Mouse (Mus musculus) neural tube, embryonic 13.5 days (tissue): ENCODE measurements around the gene Tnni3. TPM values are rescaled to one million over a fixed set of nuclear protein-coding genes. Genes with fewer than 3 reads are reported as not detected.
A peak's percentile ranks its signal among the peaks of the same experiment; 100 is the strongest.

Experiments
- ATAC-seq: fragments of 200-750 bp; cut with Nextera tagmentation; 2 replicates; pipeline ENCODE4 v1.8.0; 2017; ENCODE audit warnings: low read depth, mild to moderate bottlenecking, moderate TSS enrichment, moderate library complexity
- H3K27ac ChIP-seq: fragments of 300-500 bp; sonication (generic); replicated peaks from 2 replicates; pipeline ENCODE4 v1.5.1; 2015; ENCODE audit warnings: moderate library complexity, mild to moderate bottlenecking, inconsistent platforms
- H3K27me3 ChIP-seq: fragments of 300-500 bp; sonication (generic); 2 replicates; pipeline ENCODE4 v1.6.1; 2015; ENCODE audit warnings: mild to moderate bottlenecking, inconsistent platforms
- H3K36me3 ChIP-seq: fragments of 300-500 bp; sonication (generic); 2 replicates; pipeline ENCODE4 v1.6.1; 2015; ENCODE audit warnings: mild to moderate bottlenecking, inconsistent platforms
- H3K4me1 ChIP-seq: fragments of 300-500 bp; sonication (generic); replicated peaks from 2 replicates; pipeline ENCODE4 v1.6.1; 2015; ENCODE audit warnings: inconsistent platforms
- H3K4me2 ChIP-seq: fragments of 300-500 bp; sonication (generic); 2 replicates; pipeline ENCODE4 v1.6.1; 2015; ENCODE audit warnings: inconsistent platforms, mild to moderate bottlenecking, moderate library complexity
- H3K4me3 ChIP-seq: fragments of 300-500 bp; sonication (generic); 2 replicates; pipeline ENCODE4 v1.5.1; 2015; ENCODE audit warnings: mild to moderate bottlenecking, inconsistent platforms
- H3K9ac ChIP-seq: fragments of 300-500 bp; sonication (generic); 2 replicates; pipeline ENCODE4 v1.6.1; 2015; ENCODE audit warnings: moderate library complexity, mild to moderate bottlenecking, inconsistent platforms
- H3K9me3 ChIP-seq: fragments of 300-500 bp; sonication (generic); 2 replicates; pipeline ENCODE4 v1.6.1; 2016; ENCODE audit warnings: inconsistent platforms
- WGBS: fragments of 180-500 bp; shearing (Covaris S2); methylation state at CpG from one replicate; pipeline ENCODE4 v1.1.7; 2015; 5-methylcytosine and 5-hydroxymethylcytosine counted together
- polyA plus RNA-seq: library from polyadenylated mRNA; unstranded; fragments of >200 nt; fragmentation: Nextera tagmentation; extraction: Ambion mirVana; gene quantifications from 2 replicates; pipeline ENCODE4 v1.2.1, GENCODE M21; 2015

Gene Tnni3
- polyA plus RNA-seq, 1 experiment from 2014 or later: 3.6 TPM

- H3K27ac ChIP-seq: no peak overlapping the region
- ATAC-seq: no peak
- H3K9ac ChIP-seq: no peak overlapping the region
- H3K4me3 ChIP-seq: no peak overlapping the region
- H3K4me2 ChIP-seq: no peak overlapping the region
- WGBS: 82% methylated on average over 6 of the region's 6 CpGs
- H3K4me1 ChIP-seq: peaks cover 10% of the 10 kb centered on the region; the same call in 1 of the 2 replicates
- H3K36me3 ChIP-seq: peaks cover 82% of the 10 kb centered on the region
- H3K9me3 ChIP-seq: no peaks in the 10 kb centered on the region
- no peaks in the 10 kb centered on the region for H3K27me3 ChIP-seq
These were observed 32.7 kb downstream of the Tnni3 start for GRCm38 (mm10) chr7:4491308-4491707.

GRCm38 (mm10) chr7:4482281-4482680, 41.7 kb downstream of the Tnni3 start:
- Histone ChIP-seq H3K4me1 (peaks cover 26% of the 10 kb centered on the region), H3K36me3 (peaks cover 63% of the 10 kb centered on the region), H3K4me3 (no peak overlapping the region), H3K27ac (no peak overlapping the region), H3K9ac (no peak overlapping the region), H3K27me3 (peaks cover 2% of the 10 kb centered on the region), H3K4me2 (no peak overlapping the region), H3K9me3 (no peaks in the 10 kb centered on the region)
- ATAC-seq: no peak
- 88% methylated on average over 12 of the region's 12 CpGs for WGBS

DNA sequence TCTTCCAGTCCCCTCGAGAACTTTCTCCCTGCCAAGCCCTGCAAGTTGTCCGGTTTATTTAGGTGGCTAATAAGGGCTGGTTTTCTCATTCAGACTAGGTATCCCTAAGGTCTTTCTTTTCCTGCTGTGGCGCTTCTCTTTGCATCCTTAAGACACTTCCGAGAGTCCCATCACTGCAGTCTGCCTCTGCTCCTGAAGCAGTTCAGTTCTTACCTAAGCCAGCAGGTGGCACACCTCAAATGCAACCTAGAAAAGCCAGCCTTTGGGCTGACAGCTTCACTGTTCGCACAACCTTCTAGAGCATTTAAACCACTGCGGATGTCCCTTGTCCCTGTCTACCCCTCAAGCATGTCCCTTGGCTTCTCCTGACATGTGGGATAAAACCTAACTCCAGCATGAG, 44.4 kb downstream of the Tnni3 start:
- 0 out of 2 replicates have a peak overlapping the region, but pooled peaks have one; percentile 75 for H3K4me2 ChIP-seq
- H3K27me3 ChIP-seq: peaks cover 22% of the 10 kb centered on the region
- WGBS: 31% methylated on average over 6 of the region's 6 CpGs
- no peaks in the 10 kb centered on the region for H3K9me3 ChIP-seq
- H3K36me3 ChIP-seq: peaks cover 38% of the 10 kb centered on the region
- no peak overlapping the region for H3K4me3 ChIP-seq
- peaks cover 26% of the 10 kb centered on the region for H3K4me1 ChIP-seq
- ATAC-seq: no peak
- no peak overlapping the region for H3K27ac ChIP-seq
- H3K9ac ChIP-seq: no peak overlapping the region

GRCm38 (mm10) chr7:4478796-4479291, 45.2 kb downstream of the Tnni3 start:
- Histone ChIP-seq H3K27me3 (peaks cover 31% of the 10 kb centered on the region), H3K9me3 (no peaks in the 10 kb centered on the region), H3K4me2 (peak overlapping the region; percentile 75), H3K4me1 (peaks cover 26% of the 10 kb centered on the region), H3K9ac (peak overlapping the region; percentile 66), H3K27ac (peak overlapping the region; percentile 67), H3K36me3 (peaks cover 30% of the 10 kb centered on the region), H3K4me3 (peak overlapping the region; percentile 43)
- 2% methylated on average over 16 of the region's 16 CpGs for WGBS
- ATAC-seq: peak; percentile 28; the same call in 1 of the 2 replicates

GRCm38 (mm10) chr7:4478021-4478795, 45.8 kb downstream of the Tnni3 start:
- Histone ChIP-seq H3K9ac (peak overlapping the region; percentile 66), H3K36me3 (peaks cover 24% of the 10 kb centered on the region), H3K9me3 (no peaks in the 10 kb centered on the region), H3K4me2 (peak overlapping the region; percentile 75), H3K27me3 (peaks cover 37% of the 10 kb centered on the region), H3K27ac (peak overlapping the region; percentile 67), H3K4me1 (peaks cover 26% of the 10 kb centered on the region), H3K4me3 (peak overlapping the region; percentile 43)
- peak; percentile 94 for ATAC-seq
- WGBS: 0% methylated on average over 39 of the region's 39 CpGs

GRCm38 (mm10) chr7:4473940-4474339, 50.1 kb downstream of the Tnni3 start:
- Histone ChIP-seq H3K4me1 (peaks cover 30% of the 10 kb centered on the region), H3K9ac (no peak overlapping the region), H3K36me3 (no peaks in the 10 kb centered on the region), H3K27ac (no peak overlapping the region), H3K4me2 (no peak overlapping the region), H3K4me3 (no peak overlapping the region), H3K27me3 (peaks cover 76% of the 10 kb centered on the region), H3K9me3 (no peaks in the 10 kb centered on the region)
- ATAC-seq: no peak
- WGBS: 12% methylated on average over 19 of the region's 19 CpGs

- ATAC-seq: peak; percentile 90
- under 1% methylated on average over 24 of the region's 24 CpGs for WGBS
- peak overlapping the region; percentile 46 for H3K4me3 ChIP-seq
- peak overlapping the region; percentile 69 for H3K9ac ChIP-seq
- no peak overlapping the region for H3K27ac ChIP-seq
- H3K4me1 ChIP-seq: peaks cover 13% of the 10 kb centered on the region
- H3K9me3 ChIP-seq: no peaks in the 10 kb centered on the region
- peaks cover 73% of the 10 kb centered on the region for H3K27me3 ChIP-seq
- H3K4me2 ChIP-seq: peak overlapping the region; percentile 75
- H3K36me3 ChIP-seq: no peaks in the 10 kb centered on the region
These were observed 52.9 kb downstream of the Tnni3 start for GRCm38 (mm10) chr7:4471179-4471555.

- no peak overlapping the region for H3K27ac ChIP-seq
These were observed 53.5 kb downstream of the Tnni3 start for GRCm38 (mm10) chr7:4470275-4471178.

More at GRCm38 (mm10) chr7:4470275-4471178, 53.5 kb downstream of the Tnni3 start:
- H3K4me3 ChIP-seq: peak overlapping the region; percentile 46
- H3K4me1 ChIP-seq: peaks cover 13% of the 10 kb centered on the region
- H3K27me3 ChIP-seq: peaks cover 68% of the 10 kb centered on the region
- peak overlapping the region; percentile 69 for H3K9ac ChIP-seq
- WGBS: 2% methylated on average over 35 of the region's 35 CpGs
- peak overlapping the region; percentile 75 for H3K4me2 ChIP-seq
- H3K36me3 ChIP-seq: no peaks in the 10 kb centered on the region
- ATAC-seq: peak; percentile 61
- no peaks in the 10 kb centered on the region for H3K9me3 ChIP-seq

Other genes starting within 250 kb of the Tnni3 start
- gene Ncr1, start 186.5 kb downstream of the Tnni3 start, polyA plus RNA-seq: not detected in 2 replicates
- gene Gp6, start 126.5 kb downstream of the Tnni3 start, polyA plus RNA-seq: 0.07 TPM in 2 replicates
- gene Rdh13, start 78.6 kb downstream of the Tnni3 start, polyA plus RNA-seq: 35.9 and 38.6 TPM in 2 replicates
- 12.1 and 12.9 TPM in 2 replicates for gene Eps8l1, start 63.6 kb downstream of the Tnni3 start, polyA plus RNA-seq
- 46.0 and 48.4 TPM in 2 replicates for gene Ppp1r12c, start 22.5 kb downstream of the Tnni3 start, polyA plus RNA-seq
- 12.7 and 42.9 TPM in 2 replicates for gene Tnnt1, start 7.8 kb downstream of the Tnni3 start, polyA plus RNA-seq
- gene Dnaaf3, start 8.2 kb upstream of the Tnni3 start, polyA plus RNA-seq: 1.1 and 1.2 TPM in 2 replicates
- 53.6 and 60.5 TPM in 2 replicates for gene Syt5, start 23.3 kb upstream of the Tnni3 start, polyA plus RNA-seq
- gene Ptprh, start 79.8 kb upstream of the Tnni3 start, polyA plus RNA-seq: 0.26 and 0.31 TPM in 2 replicates
- gene Tmem86b, start 107.2 kb upstream of the Tnni3 start, polyA plus RNA-seq: 2.4 and 3.5 TPM in 2 replicates
- 10.3 TPM in 2 replicates for gene Ppp6r1, start 134.8 kb upstream of the Tnni3 start, polyA plus RNA-seq
- gene Hspbp1, start 160.8 kb upstream of the Tnni3 start, polyA plus RNA-seq: 121 and 136 TPM in 2 replicates
- gene Brsk1, start 166.4 kb upstream of the Tnni3 start, polyA plus RNA-seq: 5.9 and 6.2 TPM in 2 replicates
- 0.32 TPM in 1 of 2 replicates, not detected in the other for gene Tmem150b, start 201.0 kb upstream of the Tnni3 start, polyA plus RNA-seq
- gene Kmt5c, start 215.9 kb upstream of the Tnni3 start, polyA plus RNA-seq: 84.0 and 84.7 TPM in 2 replicates
- gene Cox6b2, start 228.9 kb upstream of the Tnni3 start, polyA plus RNA-seq: 18.9 and 19.0 TPM in 2 replicates
- gene Fam71e2, start 247.1 kb upstream of the Tnni3 start, polyA plus RNA-seq: not detected in 2 replicates